Comparison of ENCODE assay signal across 16 mouse cellular contexts in genomic region chr16:76215558-76215957, GRCm38 (mm10).
DNase-seq lines count a peak whose midpoint lies in the region; ATAC-seq and TF ChIP-seq lines count a peak whose summit lies in the region.
"Had no signal": no experiment of that assay in that cellular context is flagged by ENCODE, and none has a peak within 500 bp of the region (broad histone marks: within the 10 kb centered on the region; RNA-seq: fewer than 3 reads in every experiment).

No protein-coding gene starts in this region.

- H3K4me2 ChIP-seq in heart, embryonic 11.5 days = no peak overlapping the region
- no peak overlapping the region for H3K4me2 ChIP-seq in kidney, embryonic 16.5 days (replicated peaks; ENCODE audit: low read depth, low read length)
- H3K4me2 ChIP-seq: midbrain, embryonic 11.5 days had no signal

- no peaks in the 10 kb centered on the region for H3K79me2 ChIP-seq in heart, adult 2 months (replicated peaks; ENCODE audit: control insufficient read depth, insufficient read depth, low read length)

- TF ChIP-seq CTCF in cerebellum, adult 2 months (IDR thresholded peaks at IDR 0.05; ENCODE audit: borderline replicate concordance, insufficient read depth, low read depth, low read length) = no peak
- TF ChIP-seq CTCF in heart, adult 2 months (IDR thresholded peaks at IDR 0.05) = no peak

- intact Hi-C loops in heart, adult 2 months (cut with DNase I) = no loop called here

- H3K9me3 ChIP-seq in heart, embryonic 11.5 days (replicated peaks; ENCODE audit: control insufficient read depth, low read length) = no peaks in the 10 kb centered on the region
- H3K9me3 ChIP-seq in kidney, embryonic 16.5 days (ENCODE audit: low read length) = no peaks in the 10 kb centered on the region

- DNase-seq in cerebellum, adult 2 months = peak; percentile 33 to 44
- no peak for DNase-seq in cerebellum, adult 9-10 months
- DNase-seq in heart, adult 2 months = no peak
- no peak for DNase-seq in kidney, postnatal 25 days
- DNase-seq in right cerebral cortex, postnatal 25 days = peak; percentile 10
- DNase-seq in right cerebral cortex, postnatal 14 days = no peak
- DNase-seq: adrenal gland, adult 8-10 months; kidney, adult 18-20 months; liver; thymus, postnatal 14 days had no signal

- H3K27me3 ChIP-seq in cerebellum, adult 2 months (ENCODE audit: control insufficient read depth, insufficient read depth, low read length) = no peaks in the 10 kb centered on the region
- no peaks in the 10 kb centered on the region for H3K27me3 ChIP-seq in heart, embryonic 11.5 days (ENCODE audit: control insufficient read depth, insufficient read depth, low read length)
- no peaks in the 10 kb centered on the region for H3K27me3 ChIP-seq in heart, adult 2 months (ENCODE audit: control insufficient read depth, insufficient read depth, low read length)
- no peaks in the 10 kb centered on the region for H3K27me3 ChIP-seq in kidney, embryonic 16.5 days (ENCODE audit: insufficient read depth, low read length)
- H3K27me3 ChIP-seq: Patski had no signal

- no peak for TF ChIP-seq EP300 in heart, adult 2 months (IDR thresholded peaks at IDR 0.05; ENCODE audit: insufficient read depth, low read depth, low read length)

- H3K4me1 ChIP-seq in cerebellum, adult 2 months (ENCODE audit: control insufficient read depth, insufficient read depth, low read length) = peaks cover 4% of the 10 kb centered on the region; the same call in 1 of the 2 replicates
- no peaks in the 10 kb centered on the region for H3K4me1 ChIP-seq in heart, embryonic 11.5 days (ENCODE audit: control insufficient read depth, insufficient read depth, low read length)
- peaks cover 2% of the 10 kb centered on the region; the same call in 1 of the 2 replicates for H3K4me1 ChIP-seq in heart, adult 2 months (ENCODE audit: control insufficient read depth, insufficient read depth, low read length)
- peaks cover 6% of the 10 kb centered on the region; the same call in 1 of the 2 replicates for H3K4me1 ChIP-seq in kidney, embryonic 16.5 days (ENCODE audit: insufficient read depth, low read length)

- H3K27ac ChIP-seq in cerebellum, adult 2 months (ENCODE audit: insufficient read depth, low read length) = no peak overlapping the region
- H3K27ac ChIP-seq in heart, embryonic 11.5 days (ENCODE audit: low read depth, low read length) = no peak overlapping the region
- H3K27ac ChIP-seq in heart, adult 2 months = no peak overlapping the region
- peak overlapping the region; percentile 46 for H3K27ac ChIP-seq in kidney, embryonic 16.5 days (ENCODE audit: low read length)
- H3K27ac ChIP-seq: macrophage had no signal

- no peak overlapping the region for H3K9ac ChIP-seq in heart, embryonic 11.5 days (ENCODE audit: low read depth, low read length)
- H3K9ac ChIP-seq in heart, adult 2 months (ENCODE audit: low read depth, low read length) = no peak overlapping the region
- peak overlapping the region; percentile 44; the same call in 1 of the 2 replicates for H3K9ac ChIP-seq in kidney, embryonic 16.5 days (replicated peaks; ENCODE audit: low read length)

- TF ChIP-seq POLR2A in cerebellum, adult 2 months (IDR thresholded peaks at IDR 0.05; ENCODE audit: borderline replicate concordance, insufficient read depth, low read length) = no peak
- TF ChIP-seq POLR2A in heart, adult 2 months (IDR thresholded peaks at IDR 0.05; ENCODE audit: insufficient read depth, low read depth, low read length) = no peak

- WGBS in cerebellum, adult 2 months = 25% methylated on average over 5 of the region's 5 CpGs
- WGBS in heart, embryonic 11.5 days (ENCODE audit: insufficient replicate concordance) = 58% methylated on average over 5 of the region's 5 CpGs
- 61% methylated on average over 5 of the region's 5 CpGs for WGBS in heart, adult 2 months
- 56% methylated on average over 5 of the region's 5 CpGs for WGBS in kidney, embryonic 16.5 days

- no peaks in the 10 kb centered on the region for H3K36me3 ChIP-seq in heart, embryonic 11.5 days (ENCODE audit: control insufficient read depth, insufficient read depth, low read length)
- no peaks in the 10 kb centered on the region for H3K36me3 ChIP-seq in heart, adult 2 months (ENCODE audit: control insufficient read depth, insufficient read depth, low read length)
- no peaks in the 10 kb centered on the region for H3K36me3 ChIP-seq in kidney, embryonic 16.5 days (ENCODE audit: insufficient read depth, low read length)

- ATAC-seq in heart, embryonic 11.5 days (replicated peaks; ENCODE audit: insufficient number of reproducible peaks, low FRiP score, low TSS enrichment) = peak; percentile 10; the same call in 1 of the 2 replicates
- ATAC-seq in kidney, embryonic 16.5 days (ENCODE audit: low FRiP score, low TSS enrichment) = no peak
- ATAC-seq: CD4-positive, CD25-positive, alpha-beta regulatory T cell, adult 4 months; Patski had no signal

- no peak overlapping the region for H3K4me3 ChIP-seq in cerebellum, adult 2 months (replicated peaks; ENCODE audit: insufficient read depth, low read depth, low read length)
- H3K4me3 ChIP-seq in heart, embryonic 11.5 days (ENCODE audit: low read depth, low read length) = no peak overlapping the region
- no peak overlapping the region for H3K4me3 ChIP-seq in heart, adult 2 months
- no peak overlapping the region for H3K4me3 ChIP-seq in kidney, embryonic 16.5 days (ENCODE audit: low read length)

Comparison
In these comparisons a context has a peak if more than half of its experiments do, and no peak if none do; other contexts are left out.
1. DNase-seq: peak in cerebellum, adult 2 months (2 of 2) and right cerebral cortex, postnatal 25 days (single experiment); none in cerebellum, adult 9-10 months (single experiment), heart, adult 2 months (0 of 2), kidney, postnatal 25 days (0 of 2) and right cerebral cortex, postnatal 14 days (single experiment).